Mouse (Mus musculus): ENCODE measurements at regions not wholly inside any gene's neighbourhood (a gene's known extent, or its start where the extent isn't known, plus 50 kb on each side); places are given as distances from the start of the nearest gene placed in this dataset.

DNA sequence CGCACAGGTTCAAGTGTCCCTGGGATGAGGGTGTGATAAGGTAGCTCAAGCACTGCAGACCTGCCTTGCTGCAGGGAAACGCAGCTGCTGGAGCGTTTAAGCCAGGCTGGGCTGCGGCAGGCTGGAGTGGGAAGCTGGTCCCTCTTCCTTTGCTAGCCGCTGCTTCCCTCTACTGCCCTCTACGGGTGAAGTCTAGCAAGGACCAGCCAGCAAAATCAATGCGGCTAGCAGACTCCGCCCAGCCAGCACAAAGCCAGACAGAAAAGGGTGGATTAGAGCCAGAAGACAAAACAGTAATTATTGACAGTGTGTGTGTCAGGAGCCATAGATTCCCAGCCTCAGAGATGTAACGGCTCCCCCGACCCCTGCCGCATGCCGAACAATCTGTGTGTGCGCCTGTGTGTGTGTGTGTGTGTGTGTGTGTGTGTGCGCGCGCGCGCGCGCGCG is 111.8 kb upstream of the Med14 start:
- TF ChIP-seq GATA1 (IDR thresholded peaks at IDR 0.05; ENCODE audit: low read length) = no peak
- no peak for TF ChIP-seq TAL1 (IDR thresholded peaks at IDR 0.05; ENCODE audit: low read length)

All from erythroblast, embryonic 14.5 days (primary cell).